Mouse (Mus musculus) heart, adult 9 months (tissue): ENCODE measurements around the gene Olfr354.

Source experiments
- DNase-seq, 2 experiments: peaks; one replicate each; pipeline ENCODE4 v3.0.0; 2022; ENCODE audit warnings: low spot score in 2 of 2

The Olfr354 gene

DNA sequence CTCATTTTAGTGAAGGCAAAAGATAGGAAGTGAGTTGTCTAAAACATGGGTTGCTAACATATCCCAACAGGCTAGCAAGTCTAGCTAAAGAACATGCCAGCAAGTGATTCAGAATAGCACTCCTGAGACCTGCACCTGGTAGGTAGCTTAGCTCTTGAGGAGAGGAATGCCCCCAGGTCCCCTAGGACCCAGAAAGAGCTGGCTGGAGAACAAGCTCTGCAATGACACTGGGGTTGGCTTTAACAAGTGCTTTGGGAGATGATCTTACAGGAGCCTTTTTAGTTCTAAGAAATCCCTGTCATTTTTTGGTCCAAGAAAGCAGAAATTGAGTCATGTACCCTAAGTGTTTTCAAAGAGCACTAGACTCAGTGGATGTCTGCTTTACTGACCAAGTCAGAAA is at the start of gene Olfr354:
Gene Olfr354 (plus strand): TSS at position 301 of the 400 bp plus-strand sequence.
- DNase-seq: no peak

DNA sequence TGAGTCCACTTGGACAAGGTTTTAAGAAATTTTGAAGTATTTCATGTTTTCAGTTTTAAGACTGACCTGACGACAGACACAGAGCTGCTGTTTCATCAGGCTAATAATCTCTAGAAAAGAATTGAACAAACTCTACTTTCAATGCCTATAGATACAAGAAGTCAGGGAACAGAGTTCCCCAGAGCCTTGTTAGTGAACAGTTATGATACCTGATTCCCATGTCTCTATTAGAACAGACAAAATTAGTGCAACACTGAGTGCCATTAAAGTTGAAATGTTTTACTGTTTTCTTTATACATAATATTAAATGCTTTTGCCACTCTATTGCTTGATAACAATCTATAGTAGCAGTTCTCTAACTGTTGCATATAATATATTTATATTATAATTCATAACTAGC is 42.9 kb upstream of the Olfr354 start, which contains the start of gene Olfr351:
Gene Olfr351 (minus strand): TSS at position 101 of the 400 bp plus-strand sequence.
- DNase-seq: no peak

DNA sequence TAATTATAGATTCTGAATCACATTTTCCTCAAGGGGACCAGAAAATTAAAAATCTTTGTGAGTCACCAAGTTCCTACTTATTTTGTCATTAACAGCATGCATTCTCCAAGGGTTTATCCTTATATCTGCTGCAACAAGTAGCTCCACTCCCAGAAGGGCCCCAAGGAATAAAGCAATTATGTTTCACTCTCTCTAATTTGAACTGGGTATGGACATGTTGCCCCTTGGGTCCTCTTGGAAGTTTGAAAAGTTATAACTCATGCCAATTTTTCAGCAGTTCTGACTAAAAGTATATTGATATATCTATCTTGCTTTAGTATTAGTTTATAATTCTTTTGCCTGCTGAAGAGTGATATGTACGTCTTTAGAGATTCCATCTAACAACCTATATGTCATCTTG is 37.3 kb upstream of the Olfr354 start, which contains the start of gene Olfr352:
Gene Olfr352 (plus strand): TSS at position 301 of the 400 bp plus-strand sequence.
- no peak for DNase-seq

GRCm38 (mm10) chr2:36892836-36893235 is 12.6 kb upstream of the Olfr354 start, which contains the start of gene Olfr353:
TSS of gene Olfr353 (minus strand) at chr2:36892936.
- no peak for DNase-seq

- DNase-seq: no peak
Observed at GRCm38 (mm10) chr2:36897114-36897513, 8.4 kb upstream of the Olfr354 start.

DNA sequence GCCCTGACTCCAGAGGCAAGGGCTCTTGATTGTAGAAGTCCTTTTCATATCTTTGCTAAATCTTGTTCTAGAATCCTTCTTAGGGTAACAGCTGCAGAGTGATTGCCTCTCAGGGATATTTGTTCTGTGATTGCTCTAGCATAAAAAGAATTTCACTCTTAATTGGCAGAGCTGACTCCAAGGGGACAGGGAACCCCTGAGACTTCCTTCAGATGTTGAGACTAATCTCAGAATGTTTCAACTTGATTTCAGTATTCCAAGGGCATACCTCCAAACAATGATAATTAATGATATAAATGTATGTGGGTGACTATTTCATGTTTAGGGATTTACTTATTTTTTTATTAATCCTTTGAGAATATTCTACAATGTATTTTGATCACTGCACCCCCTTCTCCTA is 23.3 kb downstream of the Olfr354 start, which contains the start of gene Olfr355:
Gene Olfr355 (minus strand): TSS at position 101 of the 400 bp plus-strand sequence.
- DNase-seq: no peak

- DNase-seq: no peak
Observed at GRCm38 (mm10) chr2:36936821-36937220, 31.3 kb downstream of the Olfr354 start, which contains the start of gene Olfr356. TSS of gene Olfr356 (plus strand) at chr2:36937121.
